Mouse (Mus musculus): ENCODE measurements around the gene Misp.

DNA sequence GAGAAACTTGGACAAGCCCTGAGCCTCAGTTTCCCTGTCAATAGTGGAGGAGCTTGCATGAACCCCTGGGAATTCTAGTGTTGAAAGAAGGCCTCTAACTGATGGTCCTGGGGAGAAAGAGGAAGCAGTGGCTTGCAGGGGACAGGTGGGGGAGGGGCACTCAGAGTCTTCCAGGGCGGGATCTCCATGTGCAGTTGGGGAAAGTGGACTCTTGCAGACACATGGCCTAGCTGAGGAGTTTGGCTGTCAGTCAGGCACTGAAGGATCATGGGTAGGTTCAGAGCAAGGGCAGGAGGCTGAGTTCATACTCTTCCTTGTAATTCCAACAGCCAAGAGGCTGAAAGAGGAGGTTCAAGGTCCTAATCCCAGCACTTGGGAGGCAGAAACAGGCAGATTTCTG, 56.4 kb downstream of the Misp start:
- TF ChIP-seq EP300 (IDR thresholded peaks at IDR 0.05; ENCODE audit: insufficient read depth, low read depth, low read length), result no peak
- no peak for TF ChIP-seq POLR2A (IDR thresholded peaks at IDR 0.05; ENCODE audit: insufficient read depth, low read length)
